Mouse (Mus musculus): ENCODE results near the gene Txndc17. TPM values are rescaled to one million over a fixed set of nuclear protein-coding genes. Genes with fewer than 3 reads are reported as not detected.
"Not testable (repeated sequence)": the region's sequence is repeated elsewhere in the genome, so short reads cannot be mapped to it uniquely, and the experiment has no call there.

The Txndc17 gene
- 139 and 143 TPM in 2 replicates for polyA plus RNA-seq (2016; fragmentation: Nextera tagmentation; extraction: Ambion mirVana)

GRCm38 (mm10) chr11:72207204-72207833 lies at the start of gene Txndc17, which contains the start of gene 4933427D14Rik:
Txndc17 (plus strand) TSS chr11:72207547.
4933427D14Rik (minus strand) TSS chr11:72207459.
- peaks cover 28% of the 10 kb centered on the region for H3K36me3 ChIP-seq (replicated peaks)
- peaks cover 42% of the 10 kb centered on the region for H3K4me1 ChIP-seq
- peak within 1 kb of the TSS; percentile 88 for H3K9ac ChIP-seq
- no peaks in the 10 kb centered on the region for H3K27me3 ChIP-seq
- WGBS: under 1% methylated on average over 42 of the region's 42 CpGs
- H3K4me2 ChIP-seq: peak within 1 kb of the TSS; percentile 94
- H3K4me3 ChIP-seq (replicated peaks): peak within 1 kb of the TSS; percentile 87
- ATAC-seq (ENCODE audit: low FRiP score): peak; percentile 92
- no peaks in the 10 kb centered on the region for H3K9me3 ChIP-seq
- peak within 1 kb of the TSS; percentile 71 for H3K27ac ChIP-seq

GRCm38 (mm10) chr11:72163198-72163597 lies 44.1 kb upstream of the Txndc17 start:
- no peak overlapping the region for H3K27ac ChIP-seq
- WGBS: 90% methylated on average over 2 of the region's 2 CpGs
- H3K27me3 ChIP-seq: no peaks in the 10 kb centered on the region
- no peak for ATAC-seq (ENCODE audit: low FRiP score)
- H3K9me3 ChIP-seq: no peaks in the 10 kb centered on the region
- H3K4me2 ChIP-seq: no peak overlapping the region
- H3K9ac ChIP-seq: no peak overlapping the region
- H3K36me3 ChIP-seq (replicated peaks): peaks cover 68% of the 10 kb centered on the region
- H3K4me1 ChIP-seq: no peaks in the 10 kb centered on the region
- no peak overlapping the region for H3K4me3 ChIP-seq (replicated peaks)

- Histone ChIP-seq H3K27ac (no peak overlapping the region), H3K36me3 (replicated peaks) (peaks cover 81% of the 10 kb centered on the region), H3K9me3 (no peaks in the 10 kb centered on the region), H3K4me3 (replicated peaks) (no peak overlapping the region), H3K27me3 (peaks cover 8% of the 10 kb centered on the region; the same call in 1 of the 2 replicates), H3K9ac (no peak overlapping the region), H3K4me1 (no peaks in the 10 kb centered on the region), H3K4me2 (no peak overlapping the region)
- ATAC-seq (ENCODE audit: low FRiP score): no peak
- 93% methylated on average over 4 of the region's 4 CpGs for WGBS
Observed at GRCm38 (mm10) chr11:72169871-72170270, 37.5 kb upstream of the Txndc17 start.

DNA sequence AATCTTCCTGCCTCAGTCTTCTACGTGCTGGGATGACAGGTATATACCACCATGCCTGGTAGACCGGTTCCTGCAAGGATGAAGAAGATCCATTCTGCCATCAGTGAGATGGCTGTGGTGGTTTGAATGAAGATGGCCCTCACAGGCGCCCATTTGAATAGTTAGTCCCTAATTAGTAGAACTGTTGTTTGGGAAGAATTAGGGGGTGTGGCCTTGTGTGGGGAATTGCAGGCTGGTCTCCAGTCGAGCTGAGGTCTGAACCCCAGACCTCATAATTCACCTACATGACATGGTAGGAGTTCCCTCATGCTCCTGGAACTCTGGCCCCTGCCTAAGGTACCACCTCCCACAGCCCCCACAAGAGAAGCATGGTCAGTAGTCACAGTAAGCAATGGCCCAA lies 35.4 kb upstream of the Txndc17 start:
- 76% methylated on average over 4 of the region's 4 CpGs for WGBS

GRCm38 (mm10) chr11:72173506-72173905 lies 33.8 kb upstream of the Txndc17 start:
- ATAC-seq (ENCODE audit: low FRiP score): no peak
- Histone ChIP-seq H3K27me3 (peaks cover 18% of the 10 kb centered on the region), H3K9ac (no peak overlapping the region), H3K4me1 (peaks cover 3% of the 10 kb centered on the region; the same call in 1 of the 2 replicates), H3K4me2 (no peak overlapping the region), H3K27ac (no peak overlapping the region), H3K4me3 (replicated peaks) (no peak overlapping the region), H3K9me3 (no peaks in the 10 kb centered on the region), H3K36me3 (replicated peaks) (peaks cover 74% of the 10 kb centered on the region)
- 91% methylated on average over 5 of the region's 5 CpGs for WGBS

More for the DNA sequence above, 35.4 kb upstream of the Txndc17 start:
- peaks cover 73% of the 10 kb centered on the region for H3K36me3 ChIP-seq (replicated peaks)
- not testable (repeated sequence) for H3K4me2 ChIP-seq; H3K9me3 ChIP-seq; H3K27ac ChIP-seq; ATAC-seq (ENCODE audit: low FRiP score); H3K4me3 ChIP-seq (replicated peaks); H3K4me1 ChIP-seq; H3K27me3 ChIP-seq; H3K9ac ChIP-seq

DNA sequence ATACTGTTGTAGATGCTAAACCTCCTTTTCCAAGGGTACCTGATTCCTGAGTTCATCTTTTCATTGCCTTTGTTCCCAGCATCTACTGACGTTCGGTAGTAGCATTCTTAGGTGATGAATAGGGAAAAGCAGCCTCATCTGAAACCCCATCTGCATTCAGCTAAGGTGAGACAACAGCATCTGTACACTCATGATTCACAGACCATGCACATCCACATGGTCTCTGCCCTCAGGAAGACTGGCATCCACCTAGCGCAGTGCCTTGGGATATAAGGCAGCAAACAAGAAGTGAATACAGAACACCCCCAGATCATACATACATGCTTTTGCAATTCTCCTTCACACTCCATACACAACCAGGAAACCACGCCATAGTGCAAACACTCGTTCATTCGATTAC lies 32.6 kb upstream of the Txndc17 start:
- ATAC-seq (ENCODE audit: low FRiP score): no peak
- Histone ChIP-seq H3K4me1 (peaks cover 3% of the 10 kb centered on the region; the same call in 1 of the 2 replicates), H3K27me3 (peaks cover 18% of the 10 kb centered on the region), H3K9me3 (no peaks in the 10 kb centered on the region), H3K27ac (no peak overlapping the region), H3K36me3 (replicated peaks) (peaks cover 70% of the 10 kb centered on the region), H3K4me3 (replicated peaks) (no peak overlapping the region), H3K9ac (no peak overlapping the region), H3K4me2 (no peak overlapping the region)
- WGBS: 97% methylated on average over 6 of the region's 6 CpGs

DNA sequence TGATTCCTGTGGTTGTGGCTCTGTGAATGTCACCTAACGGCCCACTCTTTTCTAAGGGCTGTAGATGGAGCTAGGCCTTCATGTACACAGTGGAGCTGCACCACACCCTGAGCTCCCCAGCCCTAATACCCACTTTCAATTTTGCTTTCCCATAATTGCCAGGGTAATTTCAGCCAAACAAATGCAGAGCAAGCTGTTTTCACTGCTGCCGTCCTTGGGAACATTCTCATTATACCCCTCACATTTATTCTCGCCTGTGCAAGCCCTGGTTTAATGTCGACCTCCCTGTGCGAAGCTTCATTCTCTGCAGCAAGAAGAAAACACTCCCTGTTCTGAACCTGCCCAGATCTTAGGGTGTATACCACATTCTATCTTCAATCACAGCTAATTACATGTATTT lies 31.4 kb upstream of the Txndc17 start:
- peaks cover 59% of the 10 kb centered on the region for H3K36me3 ChIP-seq (replicated peaks)
- H3K27me3 ChIP-seq: peaks cover 18% of the 10 kb centered on the region
- peaks cover 3% of the 10 kb centered on the region; the same call in 1 of the 2 replicates for H3K4me1 ChIP-seq
- no peak for ATAC-seq (ENCODE audit: low FRiP score)
- no peak overlapping the region for H3K27ac ChIP-seq
- 65% methylated on average over 5 of the region's 5 CpGs for WGBS
- H3K9ac ChIP-seq: no peak overlapping the region
- no peaks in the 10 kb centered on the region for H3K9me3 ChIP-seq
- H3K4me2 ChIP-seq: no peak overlapping the region
- no peak overlapping the region for H3K4me3 ChIP-seq (replicated peaks)

- Histone ChIP-seq H3K4me3 (replicated peaks) (no peak overlapping the region), H3K9me3 (no peaks in the 10 kb centered on the region), H3K27ac (no peak overlapping the region), H3K27me3 (peaks cover 18% of the 10 kb centered on the region), H3K36me3 (replicated peaks) (peaks cover 62% of the 10 kb centered on the region), H3K4me1 (peaks cover 3% of the 10 kb centered on the region; the same call in 1 of the 2 replicates), H3K9ac (no peak overlapping the region), H3K4me2 (no peak overlapping the region)
- ATAC-seq (ENCODE audit: low FRiP score): no peak
- 21% methylated on average over 3 of the region's 3 CpGs for WGBS
Observed at GRCm38 (mm10) chr11:72176553-72176952, 30.8 kb upstream of the Txndc17 start.

GRCm38 (mm10) chr11:72180556-72180955 lies 26.8 kb upstream of the Txndc17 start:
- H3K4me2 ChIP-seq: no peak overlapping the region
- ATAC-seq (ENCODE audit: low FRiP score): no peak

GRCm38 (mm10) chr11:72181136-72181535 lies 26.2 kb upstream of the Txndc17 start:
- H3K27ac ChIP-seq: no peak overlapping the region
- peaks cover 40% of the 10 kb centered on the region for H3K36me3 ChIP-seq (replicated peaks)
- H3K9me3 ChIP-seq: no peaks in the 10 kb centered on the region
- H3K9ac ChIP-seq: no peak overlapping the region
- H3K4me3 ChIP-seq (replicated peaks): no peak overlapping the region
- H3K4me1 ChIP-seq: peaks cover 3% of the 10 kb centered on the region; the same call in 1 of the 2 replicates
- H3K4me2 ChIP-seq: no peak overlapping the region
- H3K27me3 ChIP-seq: peaks cover 10% of the 10 kb centered on the region; the same call in 1 of the 2 replicates
- WGBS: 94% methylated on average over 4 of the region's 4 CpGs
- ATAC-seq (ENCODE audit: low FRiP score): no peak

More at GRCm38 (mm10) chr11:72180556-72180955, 26.8 kb upstream of the Txndc17 start:
- peaks cover 3% of the 10 kb centered on the region; the same call in 1 of the 2 replicates for H3K4me1 ChIP-seq
- no peak overlapping the region for H3K4me3 ChIP-seq (replicated peaks)
- H3K27ac ChIP-seq: no peak overlapping the region
- no peaks in the 10 kb centered on the region for H3K9me3 ChIP-seq
- WGBS: 91% methylated on average over 5 of the region's 5 CpGs
- peaks cover 10% of the 10 kb centered on the region; the same call in 1 of the 2 replicates for H3K27me3 ChIP-seq
- peaks cover 40% of the 10 kb centered on the region for H3K36me3 ChIP-seq (replicated peaks)
- H3K9ac ChIP-seq: no peak overlapping the region

GRCm38 (mm10) chr11:72184252-72184651 lies 23.1 kb upstream of the Txndc17 start:
- Histone ChIP-seq H3K4me2 (no peak overlapping the region), H3K27ac (no peak overlapping the region), H3K27me3 (no peaks in the 10 kb centered on the region), H3K4me3 (replicated peaks) (no peak overlapping the region), H3K9me3 (no peaks in the 10 kb centered on the region), H3K9ac (no peak overlapping the region), H3K4me1 (no peaks in the 10 kb centered on the region), H3K36me3 (replicated peaks) (peaks cover 44% of the 10 kb centered on the region)
- no peak for ATAC-seq (ENCODE audit: low FRiP score)
- 92% methylated on average over 4 of the region's 4 CpGs for WGBS

DNA sequence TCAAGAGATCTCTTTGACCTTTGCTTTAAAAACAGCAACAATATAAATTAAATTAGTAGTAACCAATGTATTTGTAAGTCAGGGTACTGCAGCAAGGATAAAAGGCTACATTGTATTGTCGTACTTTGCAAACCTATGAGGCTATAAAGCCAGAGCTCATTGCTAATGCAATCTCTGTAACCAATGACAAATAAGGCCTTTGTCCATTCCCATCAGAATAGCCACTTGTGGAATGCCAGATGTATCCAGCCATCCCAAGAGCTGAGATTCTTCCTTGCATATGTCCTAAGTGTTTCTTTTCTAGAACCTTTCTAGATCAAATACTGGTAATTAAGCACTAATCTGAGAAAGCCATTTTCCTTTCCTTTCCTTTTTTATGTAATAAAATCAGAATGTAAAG lies 16.5 kb upstream of the Txndc17 start:
- H3K4me3 ChIP-seq (replicated peaks): no peak overlapping the region
- no peak overlapping the region for H3K27ac ChIP-seq
- H3K36me3 ChIP-seq (replicated peaks): peaks cover 60% of the 10 kb centered on the region
- ATAC-seq (ENCODE audit: low FRiP score): no peak
- no peak overlapping the region for H3K4me2 ChIP-seq
- H3K9me3 ChIP-seq: no peaks in the 10 kb centered on the region
- no peaks in the 10 kb centered on the region for H3K4me1 ChIP-seq
- no peaks in the 10 kb centered on the region for H3K27me3 ChIP-seq
- H3K9ac ChIP-seq: no peak overlapping the region
- 82% methylated on average over 1 of the region's 1 CpGs for WGBS

- Histone ChIP-seq H3K9ac (no peak overlapping the region), H3K4me3 (replicated peaks) (no peak overlapping the region)
- WGBS: 94% methylated on average over 2 of the region's 2 CpGs
Observed at GRCm38 (mm10) chr11:72194259-72194658, 13.1 kb upstream of the Txndc17 start.

More at GRCm38 (mm10) chr11:72194259-72194658, 13.1 kb upstream of the Txndc17 start:
- no peaks in the 10 kb centered on the region for H3K9me3 ChIP-seq
- H3K36me3 ChIP-seq (replicated peaks): peaks cover 61% of the 10 kb centered on the region
- H3K4me1 ChIP-seq: no peaks in the 10 kb centered on the region
- no peak for ATAC-seq (ENCODE audit: low FRiP score)
- no peak overlapping the region for H3K27ac ChIP-seq
- no peak overlapping the region for H3K4me2 ChIP-seq
- H3K27me3 ChIP-seq: no peaks in the 10 kb centered on the region
